8 mouse cellular contexts compared by ENCODE assay signal in the genomic region with DNA sequence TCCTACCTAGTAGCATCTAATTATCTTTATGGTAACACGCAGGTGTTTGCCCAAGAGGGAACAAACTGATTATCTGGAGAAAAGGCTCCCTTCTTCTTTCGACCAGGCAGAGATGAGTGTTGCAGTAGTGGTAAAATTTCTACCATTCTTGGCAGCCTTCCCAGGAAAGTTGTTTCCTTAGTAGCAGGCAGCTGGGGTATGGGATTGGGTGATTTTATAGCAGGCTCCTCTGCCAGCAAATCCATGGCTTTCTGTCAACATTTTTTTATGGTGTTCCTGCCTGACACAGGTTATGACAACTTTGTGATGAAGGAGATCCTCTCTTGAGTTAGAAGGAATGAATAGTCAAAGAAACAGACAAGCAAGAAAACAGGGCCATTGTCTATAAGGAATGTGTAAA. TPM values are rescaled to one million over a fixed set of nuclear protein-coding genes. Genes with fewer than 3 reads are reported as not detected.
DNase-seq lines count a peak whose midpoint lies in the region; ATAC-seq lines count a peak whose summit lies in the region.

No protein-coding gene starts in this region.

- DNase-seq in limb, embryonic 10.5 days (ENCODE audit: low spot score), result no peak
- DNase-seq in cerebellum, adult 11-12 months, result peak; percentile 46
- DNase-seq in thymus, postnatal 36 days, result no peak
- DNase-seq in ovary, postnatal 10 days (ENCODE audit: low spot score), result no peak
- no peak for DNase-seq in ovary, postnatal 36 days (ENCODE audit: low spot score)

- no peak overlapping the region for H3K4me2 ChIP-seq in limb, embryonic 13.5 days (replicated peaks)
- H3K4me2 ChIP-seq in kidney, embryonic 15.5 days, result no peak overlapping the region
- H3K4me2 ChIP-seq in limb, embryonic 15.5 days, result no peak overlapping the region

- 53% methylated on average over 2 of the region's 2 CpGs for WGBS in limb, embryonic 13.5 days
- 87% methylated on average over 2 of the region's 2 CpGs for WGBS in limb, embryonic 10.5 days
- 51% methylated on average over 2 of the region's 2 CpGs for WGBS in kidney, embryonic 15.5 days
- 29% methylated on average over 2 of the region's 2 CpGs for WGBS in limb, embryonic 15.5 days

- no peak overlapping the region for H3K9ac ChIP-seq in limb, embryonic 13.5 days
- H3K9ac ChIP-seq in kidney, embryonic 15.5 days, result no peak overlapping the region
- H3K9ac ChIP-seq in limb, embryonic 15.5 days, result no peak overlapping the region

- H3K4me3 ChIP-seq in limb, embryonic 13.5 days, result no peak overlapping the region
- H3K4me3 ChIP-seq in limb, embryonic 10.5 days, result no peak overlapping the region
- no peak overlapping the region for H3K4me3 ChIP-seq in kidney, embryonic 15.5 days (replicated peaks)
- no peak overlapping the region for H3K4me3 ChIP-seq in limb, embryonic 15.5 days

- H3K4me1 ChIP-seq in limb, embryonic 13.5 days, result peaks cover 5% of the 10 kb centered on the region; the same call in 1 of the 2 replicates
- H3K4me1 ChIP-seq in limb, embryonic 10.5 days, result no peaks in the 10 kb centered on the region
- no peaks in the 10 kb centered on the region for H3K4me1 ChIP-seq in kidney, embryonic 15.5 days
- peaks cover 6% of the 10 kb centered on the region; the same call in 1 of the 2 replicates for H3K4me1 ChIP-seq in limb, embryonic 15.5 days

- H3K27ac ChIP-seq in limb, embryonic 13.5 days, result no peak overlapping the region
- H3K27ac ChIP-seq in limb, embryonic 10.5 days, result no peak overlapping the region
- peak overlapping the region; percentile 66; the same call in 1 of the 2 replicates for H3K27ac ChIP-seq in kidney, embryonic 15.5 days
- no peak overlapping the region for H3K27ac ChIP-seq in limb, embryonic 15.5 days

- ATAC-seq in limb, embryonic 13.5 days (ENCODE audit: low FRiP score, low read depth), result peak; percentile 78; the same call in 1 of the 2 replicates
- no peak for ATAC-seq in kidney, embryonic 15.5 days (replicated peaks; ENCODE audit: low FRiP score)
- ATAC-seq in limb, embryonic 15.5 days (ENCODE audit: insufficient number of reproducible peaks, low FRiP score, low TSS enrichment, low read depth), result peak; percentile 44

- no peaks in the 10 kb centered on the region for H3K9me3 ChIP-seq in limb, embryonic 13.5 days
- H3K9me3 ChIP-seq in limb, embryonic 10.5 days (replicated peaks), result 0 out of 2 replicates have a peak, but pooled peaks cover 3% of the 10 kb centered on the region
- no peaks in the 10 kb centered on the region; the same call in 1 of the 2 replicates for H3K9me3 ChIP-seq in kidney, embryonic 15.5 days (replicated peaks)
- H3K9me3 ChIP-seq in limb, embryonic 15.5 days, result no peaks in the 10 kb centered on the region

- no peaks in the 10 kb centered on the region for H3K36me3 ChIP-seq in limb, embryonic 13.5 days
- H3K36me3 ChIP-seq in limb, embryonic 10.5 days, result no peaks in the 10 kb centered on the region
- no peaks in the 10 kb centered on the region for H3K36me3 ChIP-seq in kidney, embryonic 15.5 days
- H3K36me3 ChIP-seq in limb, embryonic 15.5 days, result no peaks in the 10 kb centered on the region

- H3K27me3 ChIP-seq in limb, embryonic 13.5 days, result no peaks in the 10 kb centered on the region
- H3K27me3 ChIP-seq in limb, embryonic 10.5 days (ENCODE audit: low read depth, poor library complexity, severe bottlenecking), result no peaks in the 10 kb centered on the region
- H3K27me3 ChIP-seq in kidney, embryonic 15.5 days, result no peaks in the 10 kb centered on the region
- H3K27me3 ChIP-seq in limb, embryonic 15.5 days, result no peaks in the 10 kb centered on the region

RNA-seq across cellular contexts. Expression of gene H60c, which starts 40.2 kb away (rescaled TPM):
- polyA plus RNA-seq in limb, embryonic 13.5 days (2015; fragmentation: Nextera tagmentation; extraction: Ambion mirVana), result 1.7 and 2.1 TPM in 2 replicates
- not detected in 2 replicates for polyA plus RNA-seq in limb, embryonic 10.5 days (2016; fragmentation: Nextera tagmentation; extraction: Ambion mirVana)
- polyA plus RNA-seq in kidney, embryonic 15.5 days (2015; fragmentation: Nextera tagmentation; extraction: Ambion mirVana), result 0.09 TPM in 1 of 2 replicates, not detected in the other
- 11.2 and 13.3 TPM in 2 replicates for polyA plus RNA-seq in limb, embryonic 15.5 days (2015; fragmentation: Nextera tagmentation; extraction: Ambion mirVana)

RNA-seq across cellular contexts. Expression of gene Ppp1r14c, which starts 58.1 kb away (rescaled TPM):
- 6.5 and 6.7 TPM in 2 replicates for polyA plus RNA-seq in limb, embryonic 13.5 days (2015; fragmentation: Nextera tagmentation; extraction: Ambion mirVana)
- 1.2 and 1.5 TPM in 2 replicates for polyA plus RNA-seq in limb, embryonic 10.5 days (2016; fragmentation: Nextera tagmentation; extraction: Ambion mirVana)
- polyA plus RNA-seq in kidney, embryonic 15.5 days (2015; fragmentation: Nextera tagmentation; extraction: Ambion mirVana), result 5.2 and 6.9 TPM in 2 replicates
- polyA plus RNA-seq in limb, embryonic 15.5 days (2015; fragmentation: Nextera tagmentation; extraction: Ambion mirVana), result 14.4 and 18.9 TPM in 2 replicates
